Mouse (Mus musculus) myocyte (in vitro differentiated cells): Measurements from ENCODE around the gene Gnptg. TPM values are rescaled to one million over a fixed set of nuclear protein-coding genes. Genes with fewer than 3 reads are reported as not detected.
"Not testable (repeated sequence)": the region's sequence is repeated elsewhere in the genome, so short reads cannot be mapped to it uniquely, and the experiment has no call there.

Experiments
- H3K27me3 ChIP-seq: one replicate; pipeline ENCODE4 v1.6.1; 2011; ENCODE audit not compliant: control insufficient read depth, insufficient read depth, insufficient read length
- H3K36me3 ChIP-seq: one replicate; pipeline ENCODE4 v1.6.1; 2011; ENCODE audit not compliant: control insufficient read depth, insufficient read depth
- H3K4me2 ChIP-seq: one replicate; pipeline ENCODE4 v1.6.1; 2011; ENCODE audit warnings: low read depth, control low read depth
- H3K4me3 ChIP-seq: one replicate; pipeline ENCODE4 v1.5.1; 2011; ENCODE audit warnings: mild to moderate bottlenecking, control low read depth, moderate library complexity
- H3K79me2 ChIP-seq: one replicate; pipeline ENCODE4 v1.6.1; 2011; ENCODE audit not compliant: control insufficient read depth, insufficient read depth
- H3ac ChIP-seq: one replicate; pipeline ENCODE4 v1.6.1; 2011; ENCODE audit not compliant: control insufficient read depth, insufficient read length
- CEBPB ChIP-seq: IDR thresholded peaks from 2 replicates; pipeline ENCODE4 v1.6.1; 2011; ENCODE audit warnings: mild to moderate bottlenecking, moderate library complexity; ENCODE audit not compliant: poor library complexity, insufficient read depth, severe bottlenecking
- E2F4 ChIP-seq: IDR thresholded peaks from one replicate; pipeline ENCODE4 v1.6.1; 2011; ENCODE audit warnings: mild to moderate bottlenecking, control low read depth, moderate library complexity; ENCODE audit not compliant: insufficient read depth
- MAX ChIP-seq: IDR thresholded peaks from one replicate; pipeline ENCODE4 v1.6.1; 2011; ENCODE audit warnings: low read depth, mild to moderate bottlenecking, control low read depth
- MYOD1 ChIP-seq, 3 experiments: IDR thresholded peaks; one replicate each; pipeline ENCODE4 v1.6.1; 2011; ENCODE audit warnings: control low read depth in 2 of 3, low read depth in 2 of 3, mild to moderate bottlenecking in 2 of 3, moderate library complexity in 1 of 3; ENCODE audit not compliant: insufficient read length in 2 of 3, control insufficient read depth in 1 of 3
- MYOG ChIP-seq, 3 experiments: IDR thresholded peaks; one replicate each; pipeline ENCODE4 v1.6.1; 2011; ENCODE audit warnings: control low read depth in 2 of 3, low read depth in 2 of 3, mild to moderate bottlenecking in 2 of 3; ENCODE audit not compliant: insufficient read length in 2 of 3, control insufficient read depth in 1 of 3, insufficient read depth in 1 of 3
- POLR2A ChIP-seq: IDR thresholded peaks from one replicate; pipeline ENCODE4 v1.6.1; 2011; ENCODE audit warnings: low read depth, mild to moderate bottlenecking, control low read depth, moderate library complexity; ENCODE audit not compliant: insufficient read length
- POLR2AphosphoS2 ChIP-seq: IDR thresholded peaks from one replicate; pipeline ENCODE4 v1.6.1; 2011; ENCODE audit warnings: low read depth, control low read depth; ENCODE audit not compliant: insufficient read length
- REST ChIP-seq: IDR thresholded peaks from one replicate; pipeline ENCODE4 v1.6.1; 2011; ENCODE audit warnings: mild to moderate bottlenecking, control low read depth, moderate library complexity; ENCODE audit not compliant: insufficient read depth, insufficient read length
- SRF ChIP-seq: IDR thresholded peaks from one replicate; pipeline ENCODE4 v1.6.1; 2011; ENCODE audit warnings: low read depth; ENCODE audit not compliant: control insufficient read depth, insufficient read length
- TCF12 ChIP-seq: IDR thresholded peaks from one replicate; pipeline ENCODE4 v1.6.1; 2011; ENCODE audit warnings: mild to moderate bottlenecking, control low read depth; ENCODE audit not compliant: poor library complexity, insufficient read depth, severe bottlenecking
- TCF3 ChIP-seq: IDR thresholded peaks from one replicate; pipeline ENCODE4 v1.6.1; 2011; ENCODE audit warnings: low read depth, control low read depth; ENCODE audit not compliant: insufficient read length
- USF1 ChIP-seq: IDR thresholded peaks from one replicate; pipeline ENCODE4 v1.6.1; 2011; ENCODE audit warnings: low read depth, mild to moderate bottlenecking, control low read depth, moderate library complexity
- polyA plus RNA-seq: library from polyadenylated mRNA; unstranded; fragments of >200 nt; fragmentation: generic; extraction: Trizol; gene quantifications from one replicate; pipeline ENCODE4 v1.2.1, GENCODE M21; 2012; ENCODE audit warnings: missing spikeins

The Gnptg gene
- polyA plus RNA-seq, 1 experiment: 26.5 TPM

- Histone ChIP-seq H3K36me3 (no peaks in the 10 kb centered on the region), H3K4me2 (no peak overlapping the region), H3ac (no peak overlapping the region), H3K4me3 (no peak overlapping the region), H3K27me3 (no peaks in the 10 kb centered on the region), H3K79me2 (peaks cover 14% of the 10 kb centered on the region)
- TF ChIP-seq E2F4 (no peak), MYOD1 (IDR thresholded peaks at IDR 0.05; ENCODE audit: control insufficient read depth in 1 of 3, insufficient read length in 2 of 3, low read depth in 2 of 3) (no peak), SRF (no peak), POLR2A (no peak), REST (no peak), POLR2AphosphoS2 (no peak), TCF12 (no peak), MYOG (IDR thresholded peaks at IDR 0.05; ENCODE audit: control insufficient read depth in 1 of 3, insufficient read depth in 1 of 3, insufficient read length in 2 of 3, low read depth in 2 of 3) (no peak), TCF3 (no peak)
Measured at GRCm38 (mm10) chr17:25244239-25244638, 4.3 kb upstream of the Gnptg start.

- Histone ChIP-seq H3K4me2 (no peak overlapping the region), H3K79me2 (peaks cover 14% of the 10 kb centered on the region), H3K27me3 (no peaks in the 10 kb centered on the region), H3K36me3 (no peaks in the 10 kb centered on the region), H3ac (no peak overlapping the region), H3K4me3 (no peak overlapping the region)
- TF ChIP-seq TCF3 (no peak), TCF12 (no peak), MYOG (IDR thresholded peaks at IDR 0.05; ENCODE audit: control insufficient read depth in 1 of 3, insufficient read depth in 1 of 3, insufficient read length in 2 of 3, low read depth in 2 of 3) (no peak), USF1 (no peak), POLR2A (no peak), SRF (no peak), MAX (no peak), MYOD1 (IDR thresholded peaks at IDR 0.05; ENCODE audit: control insufficient read depth in 1 of 3, insufficient read length in 2 of 3, low read depth in 2 of 3) (no peak), E2F4 (no peak), POLR2AphosphoS2 (no peak), CEBPB (no peak), REST (no peak)
Measured at GRCm38 (mm10) chr17:25243131-25243780, 3.3 kb upstream of the Gnptg start.

GRCm38 (mm10) chr17:25235635-25236034, 4.3 kb downstream of the Gnptg start:
- no peaks in the 10 kb centered on the region for H3K36me3 ChIP-seq
- no peak overlapping the region for H3K4me3 ChIP-seq
- H3K27me3 ChIP-seq: no peaks in the 10 kb centered on the region
- no peak overlapping the region for H3ac ChIP-seq
- peaks cover 5% of the 10 kb centered on the region for H3K79me2 ChIP-seq
- H3K4me2 ChIP-seq: no peak overlapping the region
- TF ChIP-seq POLR2A (no peak), MYOG (IDR thresholded peaks at IDR 0.05; ENCODE audit: control insufficient read depth in 1 of 3, insufficient read depth in 1 of 3, insufficient read length in 2 of 3, low read depth in 2 of 3) (no peak), CEBPB (no peak), SRF (no peak), TCF3 (no peak), USF1 (no peak), MAX (no peak), E2F4 (no peak), TCF12 (no peak), MYOD1 (IDR thresholded peaks at IDR 0.05; ENCODE audit: control insufficient read depth in 1 of 3, insufficient read length in 2 of 3, low read depth in 2 of 3) (no peak), POLR2AphosphoS2 (no peak), REST (no peak)

- H3K4me2 ChIP-seq, H3K4me3 ChIP-seq, H3ac ChIP-seq, H3K27me3 ChIP-seq, H3K79me2 ChIP-seq, H3K36me3 ChIP-seq: not testable (repeated sequence)
Measured at GRCm38 (mm10) chr17:25231621-25232020, 8.3 kb downstream of the Gnptg start.

GRCm38 (mm10) chr17:25230700-25231099, 9.2 kb downstream of the Gnptg start:
- Histone ChIP-seq H3K79me2 (no peaks in the 10 kb centered on the region), H3K27me3 (no peaks in the 10 kb centered on the region), H3K4me3 (no peak overlapping the region), H3K36me3 (no peaks in the 10 kb centered on the region), H3ac (no peak overlapping the region), H3K4me2 (no peak overlapping the region)
- no peak for TF ChIP-seq CEBPB
- no peak for TF ChIP-seq SRF

- not testable (repeated sequence) for H3K79me2 ChIP-seq, H3K4me2 ChIP-seq, H3K36me3 ChIP-seq, H3K27me3 ChIP-seq, H3ac ChIP-seq, H3K4me3 ChIP-seq
Measured at GRCm38 (mm10) chr17:25230014-25230655, 9.8 kb downstream of the Gnptg start.
